In the genomic region with DNA sequence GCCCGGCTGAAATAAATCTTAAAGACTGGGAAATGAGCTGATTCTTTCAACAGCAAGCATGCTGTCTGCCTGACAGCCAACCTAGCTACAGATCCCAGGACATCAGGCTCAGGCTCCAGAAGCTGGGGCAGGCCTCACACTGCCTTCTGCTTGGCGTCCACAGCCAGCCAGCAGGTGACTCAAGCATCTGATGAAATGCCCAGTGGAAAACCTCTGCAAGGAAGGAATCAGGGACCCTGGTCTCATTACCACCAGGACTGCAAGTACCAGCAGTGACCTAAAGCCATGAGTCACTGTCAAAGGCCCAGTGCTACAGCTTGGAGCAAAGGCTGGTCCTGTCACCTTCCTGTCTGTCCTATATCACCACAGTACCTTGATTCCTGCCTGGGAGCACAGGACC, we compare ENCODE assay signal across 20 mouse cellular contexts. TPM values are rescaled to one million over a fixed set of nuclear protein-coding genes. Genes with fewer than 3 reads are reported as not detected.
"Had no signal": no experiment of that assay in that cellular context is flagged by ENCODE, and none has a peak within 500 bp of the region (broad histone marks: within the 10 kb centered on the region; RNA-seq: fewer than 3 reads in every experiment).

No protein-coding gene starts in this region.

- DNase-seq: kidney, postnatal 10 days; kidney, postnatal 4 days; left cerebral cortex, postnatal 4 days; lung, embryonic 14.5 days; lung, postnatal 10 days; lung, postnatal 4 days; retina, postnatal 1 day; right cerebral cortex, postnatal 4 days; spleen, adult 18-20 months; thymus, adult 18-20 months; thymus, postnatal 14 days had no signal

- H3K4me3 ChIP-seq: layer of hippocampus, adult 2 months; limb, embryonic 13.5 days; liver, embryonic 12.5 days; midbrain, embryonic 12.5 days; neural tube, embryonic 13.5 days had no signal

- H3K9me3 ChIP-seq: limb, embryonic 13.5 days; liver, embryonic 12.5 days; midbrain, embryonic 12.5 days; neural tube, embryonic 13.5 days had no signal

- H3K27me3 ChIP-seq: limb, embryonic 13.5 days; liver, embryonic 12.5 days; midbrain, embryonic 12.5 days; neural tube, embryonic 13.5 days had no signal

- ATAC-seq: liver, embryonic 12.5 days; midbrain, embryonic 16.5 days had no signal

RNA-seq across cellular contexts. Expression of gene Dll3, which starts 33.4 kb away (rescaled TPM):
- total RNA-seq: megakaryocyte-erythroid progenitor cell, adult 5-6 weeks had no signal
- polyA plus RNA-seq: liver, embryonic 16.5 days; urinary bladder, adult 2 months had no signal
